Mouse (Mus musculus): ENCODE measurements around the gene Rpl11. TPM values are rescaled to one million over a fixed set of nuclear protein-coding genes. Genes with fewer than 3 reads are reported as not detected.
A peak's percentile ranks its signal among the peaks of the same experiment; 100 is the strongest.

The Rpl11 gene
- polyA plus RNA-seq, 1 experiment from 2014 or later = 486 TPM

GRCm38 (mm10) chr4:136088364-136088763 lies 35.1 kb upstream of the Rpl11 start:
- peaks cover 23% of the 10 kb centered on the region for H3K4me1 ChIP-seq
- no peak for DNase-seq (ENCODE audit: low spot score)
- no peaks in the 10 kb centered on the region for H3K9me3 ChIP-seq (replicated peaks)
- peak overlapping the region; percentile 71; the same call in 1 of the 2 replicates for H3K27ac ChIP-seq (replicated peaks)
- H3K4me3 ChIP-seq = no peak overlapping the region
- no peaks in the 10 kb centered on the region for H3K36me3 ChIP-seq
- 77% methylated on average over 5 of the region's 5 CpGs for WGBS
- peaks cover 10% of the 10 kb centered on the region for H3K27me3 ChIP-seq (ENCODE audit: low read depth, poor library complexity, severe bottlenecking)

GRCm38 (mm10) chr4:136087261-136087660 lies 34.0 kb upstream of the Rpl11 start:
- WGBS = 98% methylated on average over 5 of the region's 5 CpGs
- no peak for DNase-seq (ENCODE audit: low spot score)
- peaks cover 21% of the 10 kb centered on the region for H3K27me3 ChIP-seq (ENCODE audit: low read depth, poor library complexity, severe bottlenecking)
- H3K27ac ChIP-seq (replicated peaks) = no peak overlapping the region
- no peaks in the 10 kb centered on the region for H3K9me3 ChIP-seq (replicated peaks)
- H3K36me3 ChIP-seq = no peaks in the 10 kb centered on the region
- no peak overlapping the region for H3K4me3 ChIP-seq
- peaks cover 23% of the 10 kb centered on the region for H3K4me1 ChIP-seq

GRCm38 (mm10) chr4:136084840-136085239 lies 31.6 kb upstream of the Rpl11 start:
- WGBS = 96% methylated on average over 11 of the region's 11 CpGs

GRCm38 (mm10) chr4:136083269-136084105 lies 30.3 kb upstream of the Rpl11 start:
- 89% methylated on average over 19 of the region's 19 CpGs for WGBS
- H3K36me3 ChIP-seq = no peaks in the 10 kb centered on the region
- H3K27ac ChIP-seq (replicated peaks) = no peak overlapping the region
- no peaks in the 10 kb centered on the region for H3K9me3 ChIP-seq (replicated peaks)
- H3K4me1 ChIP-seq = peaks cover 15% of the 10 kb centered on the region
- H3K27me3 ChIP-seq (ENCODE audit: low read depth, poor library complexity, severe bottlenecking) = peaks cover 43% of the 10 kb centered on the region
- DNase-seq (ENCODE audit: low spot score) = no peak
- no peak overlapping the region for H3K4me3 ChIP-seq

More at GRCm38 (mm10) chr4:136084840-136085239, 31.6 kb upstream of the Rpl11 start:
- Histone ChIP-seq H3K27me3 (ENCODE audit: low read depth, poor library complexity, severe bottlenecking) (peaks cover 43% of the 10 kb centered on the region), H3K27ac (replicated peaks) (no peak overlapping the region), H3K9me3 (replicated peaks) (no peaks in the 10 kb centered on the region), H3K4me1 (peaks cover 28% of the 10 kb centered on the region), H3K36me3 (no peaks in the 10 kb centered on the region), H3K4me3 (no peak overlapping the region)
- no peak for DNase-seq (ENCODE audit: low spot score)

DNA sequence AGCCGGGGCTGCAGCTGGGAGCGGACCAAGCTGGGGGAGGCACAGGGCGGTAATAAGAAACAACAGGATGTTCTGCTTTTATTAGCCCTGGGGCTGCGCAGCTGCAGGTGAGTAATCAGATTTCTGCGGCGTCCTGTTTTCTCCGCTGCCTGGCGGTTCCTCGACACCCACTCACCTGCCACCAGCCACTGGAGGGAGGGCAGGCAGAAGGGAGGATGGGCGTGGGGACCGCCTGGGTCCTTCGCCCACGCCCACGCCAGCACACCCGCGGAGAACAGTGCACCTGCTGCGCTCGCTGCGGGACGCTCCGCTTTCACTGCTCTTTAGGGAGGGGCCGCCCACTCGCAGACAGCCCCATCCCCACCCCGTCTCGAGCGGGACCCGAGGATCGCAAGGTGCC lies 28.5 kb upstream of the Rpl11 start:
- WGBS = 5% methylated on average over 28 of the region's 28 CpGs
- H3K27ac ChIP-seq (replicated peaks) = peak overlapping the region; percentile 67
- H3K4me1 ChIP-seq = peaks cover 15% of the 10 kb centered on the region
- H3K36me3 ChIP-seq = no peaks in the 10 kb centered on the region
- peaks cover 43% of the 10 kb centered on the region for H3K27me3 ChIP-seq (ENCODE audit: low read depth, poor library complexity, severe bottlenecking)
- no peak for DNase-seq (ENCODE audit: low spot score)
- H3K4me3 ChIP-seq = peak overlapping the region; percentile 45
- H3K9me3 ChIP-seq (replicated peaks) = no peaks in the 10 kb centered on the region

DNA sequence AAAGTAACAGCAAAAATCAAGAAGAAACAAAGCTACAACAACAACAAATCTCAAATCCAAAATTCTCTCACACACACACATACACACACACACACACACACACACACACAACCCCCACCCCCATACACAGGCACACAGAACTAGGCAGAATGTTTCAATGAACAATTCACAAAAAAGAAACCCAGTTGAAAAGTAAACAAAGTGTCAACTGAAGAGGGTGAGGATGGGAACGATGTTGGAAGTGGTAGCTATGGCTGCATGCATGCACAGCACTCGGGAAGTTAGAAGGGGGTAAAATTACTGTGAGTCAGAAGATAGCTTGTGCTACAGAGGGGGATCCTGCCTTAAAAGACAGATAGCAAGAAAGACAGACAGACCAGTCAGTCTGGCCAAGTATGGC lies 25.4 kb upstream of the Rpl11 start:
- Histone ChIP-seq H3K27ac (replicated peaks) (0 out of 2 replicates have a peak overlapping the region, but pooled peaks have one; percentile 39), H3K9me3 (replicated peaks) (no peaks in the 10 kb centered on the region), H3K4me1 (peaks cover 15% of the 10 kb centered on the region), H3K4me3 (no peak overlapping the region), H3K27me3 (ENCODE audit: low read depth, poor library complexity, severe bottlenecking) (peaks cover 43% of the 10 kb centered on the region), H3K36me3 (no peaks in the 10 kb centered on the region)
- DNase-seq (ENCODE audit: low spot score) = no peak
- 63% methylated on average over 2 of the region's 2 CpGs for WGBS

GRCm38 (mm10) chr4:136076776-136077538 lies 23.7 kb upstream of the Rpl11 start:
- H3K4me3 ChIP-seq = no peak overlapping the region
- H3K4me1 ChIP-seq = peaks cover 13% of the 10 kb centered on the region
- 72% methylated on average over 15 of the region's 15 CpGs for WGBS
- no peak overlapping the region; the same call in 1 of the 2 replicates for H3K27ac ChIP-seq (replicated peaks)
- peaks cover 26% of the 10 kb centered on the region for H3K27me3 ChIP-seq (ENCODE audit: low read depth, poor library complexity, severe bottlenecking)
- no peak for DNase-seq (ENCODE audit: low spot score)
- H3K36me3 ChIP-seq = no peaks in the 10 kb centered on the region
- no peaks in the 10 kb centered on the region for H3K9me3 ChIP-seq (replicated peaks)

DNA sequence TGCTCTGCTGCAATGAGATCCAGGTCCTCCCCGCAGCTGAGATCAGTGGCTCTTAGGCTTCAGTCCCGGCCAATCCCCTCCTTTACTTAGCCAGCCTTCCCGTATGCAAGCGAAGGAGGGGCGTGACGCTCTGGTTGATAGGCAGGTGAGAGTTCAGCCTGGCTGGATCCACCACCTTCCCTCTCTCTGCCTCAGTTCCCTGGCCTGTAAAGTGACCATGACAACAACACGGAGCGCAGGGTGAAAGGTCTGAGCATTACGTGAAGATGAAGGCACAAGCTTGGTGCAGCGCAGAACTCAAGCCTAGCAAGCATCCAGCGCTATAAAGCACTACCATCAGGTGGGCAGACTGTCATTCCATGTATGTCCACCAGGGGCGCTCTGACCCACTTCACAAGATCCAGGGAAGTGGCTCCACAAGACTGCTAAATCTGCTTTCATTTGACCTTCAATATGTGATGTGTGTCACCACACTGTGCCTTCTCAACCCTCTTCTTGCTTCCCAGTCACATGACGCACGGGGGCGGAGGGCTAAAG lies 18.0 kb upstream of the Rpl11 start:
- peak overlapping the region; percentile 17 for H3K4me3 ChIP-seq
- H3K9me3 ChIP-seq (replicated peaks) = no peaks in the 10 kb centered on the region
- H3K27ac ChIP-seq (replicated peaks) = peak overlapping the region; percentile 80
- no peaks in the 10 kb centered on the region for H3K36me3 ChIP-seq
- DNase-seq (ENCODE audit: low spot score) = peak; percentile 82
- H3K4me1 ChIP-seq = peaks cover 29% of the 10 kb centered on the region
- peaks cover 15% of the 10 kb centered on the region; the same call in 1 of the 2 replicates for H3K27me3 ChIP-seq (ENCODE audit: low read depth, poor library complexity, severe bottlenecking)
- WGBS = 4% methylated on average over 15 of the region's 15 CpGs

- H3K9me3 ChIP-seq (replicated peaks) = no peaks in the 10 kb centered on the region
- no peaks in the 10 kb centered on the region for H3K36me3 ChIP-seq
- WGBS = 63% methylated on average over 6 of the region's 6 CpGs
- H3K4me3 ChIP-seq = peak overlapping the region; percentile 19; the same call in 1 of the 2 replicates
- H3K4me1 ChIP-seq = peaks cover 29% of the 10 kb centered on the region
- peak overlapping the region; percentile 80 for H3K27ac ChIP-seq (replicated peaks)
- peaks cover 15% of the 10 kb centered on the region; the same call in 1 of the 2 replicates for H3K27me3 ChIP-seq (ENCODE audit: low read depth, poor library complexity, severe bottlenecking)
- no peak for DNase-seq (ENCODE audit: low spot score)
Observed at GRCm38 (mm10) chr4:136070592-136070991, 17.4 kb upstream of the Rpl11 start.

- H3K36me3 ChIP-seq = no peaks in the 10 kb centered on the region
- H3K27ac ChIP-seq (replicated peaks) = peak overlapping the region; percentile 80
- peak overlapping the region; percentile 19; the same call in 1 of the 2 replicates for H3K4me3 ChIP-seq
- H3K27me3 ChIP-seq (ENCODE audit: low read depth, poor library complexity, severe bottlenecking) = peaks cover 15% of the 10 kb centered on the region; the same call in 1 of the 2 replicates
- no peaks in the 10 kb centered on the region for H3K9me3 ChIP-seq (replicated peaks)
- peaks cover 29% of the 10 kb centered on the region for H3K4me1 ChIP-seq
- peak; percentile 92 for DNase-seq (ENCODE audit: low spot score)
- 2% methylated on average over 18 of the region's 18 CpGs for WGBS
Observed at GRCm38 (mm10) chr4:136069954-136070353, 16.7 kb upstream of the Rpl11 start.

DNA sequence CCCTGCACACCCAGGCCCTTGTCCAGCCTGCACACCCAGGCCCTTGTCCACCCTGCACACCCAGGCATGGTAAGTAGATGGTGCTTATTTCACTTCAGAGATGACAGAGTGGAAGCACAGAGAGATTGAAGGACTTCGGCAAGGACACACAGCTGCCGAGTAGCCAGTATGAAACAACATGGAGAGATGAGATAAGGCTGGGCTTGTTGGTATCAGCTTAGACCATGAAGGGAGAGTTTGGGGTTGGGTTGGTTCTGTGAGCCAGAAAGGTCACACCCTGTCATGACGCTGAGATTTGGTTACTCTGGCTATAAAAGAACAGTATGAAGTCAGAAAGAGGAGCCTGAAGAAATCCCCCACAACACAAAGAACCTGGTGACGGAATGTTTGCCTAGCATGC lies 16.1 kb upstream of the Rpl11 start:
- no peaks in the 10 kb centered on the region for H3K36me3 ChIP-seq
- H3K4me3 ChIP-seq = no peak overlapping the region
- DNase-seq (ENCODE audit: low spot score) = no peak
- peaks cover 29% of the 10 kb centered on the region for H3K4me1 ChIP-seq
- no peaks in the 10 kb centered on the region for H3K9me3 ChIP-seq (replicated peaks)
- 61% methylated on average over 4 of the region's 4 CpGs for WGBS
- peak overlapping the region; percentile 80 for H3K27ac ChIP-seq (replicated peaks)
- H3K27me3 ChIP-seq (ENCODE audit: low read depth, poor library complexity, severe bottlenecking) = peaks cover 15% of the 10 kb centered on the region; the same call in 1 of the 2 replicates

- Histone ChIP-seq H3K4me1 (no peaks in the 10 kb centered on the region), H3K27ac (replicated peaks) (no peak overlapping the region), H3K27me3 (ENCODE audit: low read depth, poor library complexity, severe bottlenecking) (no peaks in the 10 kb centered on the region), H3K4me3 (no peak overlapping the region), H3K36me3 (no peaks in the 10 kb centered on the region), H3K9me3 (replicated peaks) (0 out of 2 replicates have a peak, but pooled peaks cover 3% of the 10 kb centered on the region)
- WGBS = 90% methylated on average over 4 of the region's 4 CpGs
- DNase-seq (ENCODE audit: low spot score) = no peak
Observed at GRCm38 (mm10) chr4:136063143-136063542, 9.9 kb upstream of the Rpl11 start.
